Mouse (Mus musculus) limb, embryonic 12.5 days (tissue): Measurements from ENCODE around the gene Sema6b. TPM values are rescaled to one million over a fixed set of nuclear protein-coding genes. Genes with fewer than 3 reads are reported as not detected.

Experiments
- ATAC-seq: fragments of 200-750 bp; cut with Nextera tagmentation; 2 replicates; pipeline ENCODE4 v1.8.0; 2017; ENCODE audit warnings: low read depth, moderate TSS enrichment; ENCODE audit not compliant: insufficient number of reproducible peaks, insufficient read depth, low FRiP score, low TSS enrichment
- H3K27ac ChIP-seq: fragments of 300-500 bp; sonication (generic); 2 replicates; pipeline ENCODE4 v1.5.1; 2016; ENCODE audit warnings: mild to moderate bottlenecking, moderate library complexity
- H3K27me3 ChIP-seq: fragments of 300-500 bp; sonication (generic); 2 replicates; pipeline ENCODE4 v1.6.1; 2016; ENCODE audit warnings: mild to moderate bottlenecking, moderate library complexity
- H3K36me3 ChIP-seq: fragments of 300-500 bp; sonication (generic); 2 replicates; pipeline ENCODE4 v1.6.1; 2016; ENCODE audit warnings: mild to moderate bottlenecking, moderate library complexity
- H3K4me1 ChIP-seq: fragments of 300-500 bp; sonication (generic); replicated peaks from 2 replicates; pipeline ENCODE4 v1.6.1; 2016
- H3K4me2 ChIP-seq: fragments of 300-500 bp; sonication (generic); 2 replicates; pipeline ENCODE4 v1.6.1; 2016; ENCODE audit warnings: mild to moderate bottlenecking, moderate library complexity
- H3K4me3 ChIP-seq: fragments of 300-500 bp; sonication (generic); replicated peaks from 2 replicates; pipeline ENCODE4 v1.5.1; 2016; ENCODE audit warnings: mild to moderate bottlenecking
- H3K9ac ChIP-seq: fragments of 300-500 bp; sonication (generic); replicated peaks from 2 replicates; pipeline ENCODE4 v1.6.1; 2016; ENCODE audit warnings: mild to moderate bottlenecking, moderate library complexity
- H3K9me3 ChIP-seq: fragments of 300-500 bp; sonication (generic); 2 replicates; pipeline ENCODE4 v1.6.1; 2016; ENCODE audit warnings: mild to moderate bottlenecking, moderate library complexity
- WGBS: fragments of 180-500 bp; shearing (Covaris S2); methylation state at CpG from one replicate; pipeline ENCODE4 v1.1.7; 2016; 5-methylcytosine and 5-hydroxymethylcytosine counted together
- polyA plus RNA-seq: library from polyadenylated mRNA; unstranded; fragments of >200 nt; fragmentation: Nextera tagmentation; extraction: Ambion mirVana; gene quantifications from 2 replicates; pipeline ENCODE4 v1.2.1, GENCODE M21; 2016

Gene Sema6b
- polyA plus RNA-seq, 1 experiment from 2014 or later = 3.1 TPM

GRCm38 (mm10) chr17:56103465-56104285 lies 36.5 kb downstream of the Sema6b start:
- no peak overlapping the region for H3K9ac ChIP-seq

DNA sequence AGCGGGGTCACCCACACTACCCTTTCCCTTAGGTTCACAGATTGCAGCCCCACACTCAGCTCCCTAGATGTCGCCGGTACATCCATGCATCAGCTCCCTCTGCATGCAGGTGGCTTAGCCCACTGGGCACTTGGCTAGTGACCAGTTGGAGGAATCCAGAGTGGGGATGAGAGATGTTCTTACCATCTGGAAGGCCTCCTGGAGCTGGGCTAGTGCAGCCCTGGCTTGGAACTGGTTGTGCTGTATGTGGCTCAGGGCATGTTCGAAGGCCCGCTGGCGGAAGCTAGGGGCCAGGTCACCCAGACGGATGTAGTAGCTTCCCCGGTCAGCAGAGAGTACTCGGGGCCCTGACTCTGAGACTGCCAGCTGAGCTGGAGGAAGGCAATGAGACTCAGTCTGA lies 37.2 kb downstream of the Sema6b start:
- no peaks in the 10 kb centered on the region for H3K4me1 ChIP-seq
- no peak overlapping the region for H3K27ac ChIP-seq
- H3K9ac ChIP-seq = no peak overlapping the region
- WGBS = 93% methylated on average over 9 of the region's 9 CpGs
- no peaks in the 10 kb centered on the region for H3K9me3 ChIP-seq
- no peak overlapping the region for H3K4me2 ChIP-seq
- H3K4me3 ChIP-seq = no peak overlapping the region
- no peak for ATAC-seq
- peaks cover 61% of the 10 kb centered on the region for H3K36me3 ChIP-seq
- H3K27me3 ChIP-seq = no peaks in the 10 kb centered on the region

More at GRCm38 (mm10) chr17:56103465-56104285, 36.5 kb downstream of the Sema6b start:
- no peaks in the 10 kb centered on the region for H3K9me3 ChIP-seq
- no peak overlapping the region for H3K27ac ChIP-seq
- 94% methylated on average over 8 of the region's 8 CpGs for WGBS
- no peak overlapping the region for H3K4me3 ChIP-seq
- no peak for ATAC-seq
- H3K4me2 ChIP-seq = no peak overlapping the region
- no peaks in the 10 kb centered on the region for H3K4me1 ChIP-seq
- no peaks in the 10 kb centered on the region for H3K27me3 ChIP-seq
- peaks cover 57% of the 10 kb centered on the region for H3K36me3 ChIP-seq

DNA sequence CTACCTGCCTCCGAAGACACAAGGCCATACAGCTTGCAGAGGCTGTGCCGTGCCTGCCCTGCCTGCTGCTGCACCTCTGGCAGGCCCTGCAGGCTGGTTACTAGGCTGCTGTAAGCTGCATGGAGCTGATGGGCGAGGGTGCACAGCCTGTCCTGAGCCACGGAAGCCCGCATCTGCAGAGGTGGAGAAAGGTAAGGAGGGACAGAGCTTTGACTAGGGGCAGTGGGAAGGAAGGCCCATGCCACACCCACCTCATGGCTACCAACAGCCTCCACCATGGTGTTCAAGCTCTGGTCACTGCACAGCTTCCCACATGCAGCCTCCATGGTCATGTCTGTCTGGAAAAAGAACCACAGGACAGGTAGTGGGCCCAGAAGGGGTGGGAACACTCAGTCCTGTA lies 38.0 kb downstream of the Sema6b start:
- Histone ChIP-seq H3K36me3 (peaks cover 69% of the 10 kb centered on the region), H3K9ac (no peak overlapping the region), H3K4me1 (no peaks in the 10 kb centered on the region), H3K9me3 (no peaks in the 10 kb centered on the region), H3K27me3 (no peaks in the 10 kb centered on the region), H3K27ac (no peak overlapping the region), H3K4me3 (no peak overlapping the region), H3K4me2 (no peak overlapping the region)
- no peak for ATAC-seq
- WGBS = 94% methylated on average over 5 of the region's 5 CpGs

DNA sequence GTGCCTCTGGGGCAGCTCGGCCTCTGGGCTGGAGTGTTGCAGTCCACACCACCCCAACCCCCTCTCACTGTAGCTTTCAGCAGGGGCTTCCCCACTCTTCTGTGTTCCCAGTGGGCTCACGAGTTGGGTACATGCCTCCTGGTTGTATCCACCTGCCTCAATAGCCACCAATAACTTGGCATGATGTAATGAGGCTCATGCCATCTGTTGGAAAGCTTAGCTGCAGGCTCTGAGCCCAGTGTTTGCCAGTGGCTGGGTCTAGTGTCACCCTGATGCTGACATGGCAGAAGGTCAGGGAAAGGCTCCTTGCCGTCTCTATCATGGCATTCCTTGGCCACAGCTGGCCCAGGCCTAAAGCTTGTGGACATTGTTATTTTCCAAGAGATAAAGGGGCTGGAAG lies 39.3 kb downstream of the Sema6b start:
- Histone ChIP-seq H3K4me2 (no peak overlapping the region), H3K9ac (no peak overlapping the region), H3K4me1 (no peaks in the 10 kb centered on the region), H3K36me3 (peaks cover 82% of the 10 kb centered on the region), H3K4me3 (no peak overlapping the region), H3K27me3 (no peaks in the 10 kb centered on the region), H3K27ac (no peak overlapping the region), H3K9me3 (no peaks in the 10 kb centered on the region)
- WGBS = 87% methylated on average over 3 of the region's 3 CpGs
- no peak for ATAC-seq

DNA sequence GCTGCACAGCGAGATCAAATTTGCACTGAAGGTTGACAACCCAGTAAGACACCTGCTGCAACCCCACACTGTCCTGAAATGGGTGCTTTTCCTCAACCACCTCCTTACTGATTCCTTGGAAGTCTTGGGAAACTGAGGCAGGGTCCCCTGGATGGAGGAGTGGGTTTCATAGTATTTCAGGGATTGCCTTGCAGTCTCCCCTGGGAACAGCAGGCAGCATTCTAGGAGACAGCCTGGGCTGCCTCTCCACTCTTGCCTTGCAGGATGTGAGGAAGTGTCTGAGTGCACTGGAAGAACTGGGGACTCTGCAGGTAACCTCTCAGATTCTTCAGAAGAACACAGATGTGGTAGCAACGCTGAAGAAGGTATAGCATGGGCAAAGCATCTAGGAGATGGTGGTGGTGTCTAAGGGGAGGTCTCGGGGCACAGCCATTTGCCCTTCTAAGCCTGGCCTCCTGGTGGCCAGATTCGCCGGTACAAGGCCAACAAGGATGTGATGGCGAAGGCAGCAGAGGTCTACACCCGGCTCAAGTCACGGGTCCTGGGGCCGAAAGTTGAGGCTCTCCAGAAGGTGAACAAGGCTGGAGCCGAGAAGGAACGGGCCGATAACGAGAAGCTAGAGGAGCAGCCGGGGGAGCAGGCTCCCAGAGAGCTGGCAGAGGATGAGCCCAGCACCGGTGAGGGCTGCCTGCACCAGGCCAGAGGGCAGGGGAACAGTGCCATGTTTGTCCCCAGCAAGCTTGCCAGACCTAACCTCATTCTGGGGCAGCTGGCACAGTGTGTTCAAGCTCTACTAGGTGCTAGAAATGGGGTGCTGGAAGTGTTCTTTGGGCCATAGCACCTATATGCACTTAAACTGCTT lies 41.2 kb downstream of the Sema6b start:
- 88% methylated on average over 15 of the region's 15 CpGs for WGBS
- no peak for ATAC-seq
- H3K36me3 ChIP-seq = peaks cover 95% of the 10 kb centered on the region

DNA sequence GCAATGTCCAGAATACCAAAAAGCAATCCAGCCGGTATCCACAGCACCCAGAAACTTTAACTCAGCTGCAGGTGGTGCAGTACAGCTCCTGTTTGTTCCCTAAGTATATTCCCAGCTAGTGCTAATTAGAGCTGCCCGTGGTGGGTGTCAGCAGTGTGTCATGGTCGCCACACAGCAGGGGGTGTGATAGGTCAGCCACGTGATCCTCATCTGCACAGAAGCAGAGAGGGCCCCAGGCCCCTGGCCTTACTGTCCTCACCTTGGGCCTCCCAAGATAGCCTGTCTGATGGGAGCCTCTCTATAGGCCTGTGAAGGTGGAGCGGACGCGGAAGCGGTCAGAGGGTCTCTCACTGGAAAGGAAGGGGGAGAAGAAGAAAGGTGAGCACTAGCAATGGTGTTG lies 42.0 kb downstream of the Sema6b start:
- 87% methylated on average over 8 of the region's 8 CpGs for WGBS
- peaks cover 95% of the 10 kb centered on the region for H3K36me3 ChIP-seq
- ATAC-seq = no peak

More for the DNA sequence above, 41.2 kb downstream of the Sema6b start:
- Histone ChIP-seq H3K4me3 (no peak overlapping the region), H3K9ac (no peak overlapping the region), H3K4me2 (no peak overlapping the region), H3K27me3 (no peaks in the 10 kb centered on the region), H3K27ac (no peak overlapping the region), H3K4me1 (no peaks in the 10 kb centered on the region), H3K9me3 (no peaks in the 10 kb centered on the region)

GRCm38 (mm10) chr17:56096883-56097282 lies 43.3 kb downstream of the Sema6b start:
- no peaks in the 10 kb centered on the region for H3K27me3 ChIP-seq
- WGBS = 92% methylated on average over 12 of the region's 12 CpGs
- 0 out of 2 replicates have a peak, but pooled peaks have one; percentile 12 for ATAC-seq
- no peak overlapping the region for H3K27ac ChIP-seq
- no peak overlapping the region for H3K4me3 ChIP-seq
- H3K9ac ChIP-seq = no peak overlapping the region
- peaks cover 90% of the 10 kb centered on the region for H3K36me3 ChIP-seq
- H3K4me2 ChIP-seq = no peak overlapping the region
- no peaks in the 10 kb centered on the region for H3K9me3 ChIP-seq
- no peaks in the 10 kb centered on the region for H3K4me1 ChIP-seq

More for the DNA sequence above, 42.0 kb downstream of the Sema6b start:
- H3K4me3 ChIP-seq = no peak overlapping the region
- H3K4me2 ChIP-seq = no peak overlapping the region
- no peak overlapping the region for H3K27ac ChIP-seq
- no peak overlapping the region for H3K9ac ChIP-seq
- no peaks in the 10 kb centered on the region for H3K4me1 ChIP-seq
- no peaks in the 10 kb centered on the region for H3K27me3 ChIP-seq
- H3K9me3 ChIP-seq = no peaks in the 10 kb centered on the region

DNA sequence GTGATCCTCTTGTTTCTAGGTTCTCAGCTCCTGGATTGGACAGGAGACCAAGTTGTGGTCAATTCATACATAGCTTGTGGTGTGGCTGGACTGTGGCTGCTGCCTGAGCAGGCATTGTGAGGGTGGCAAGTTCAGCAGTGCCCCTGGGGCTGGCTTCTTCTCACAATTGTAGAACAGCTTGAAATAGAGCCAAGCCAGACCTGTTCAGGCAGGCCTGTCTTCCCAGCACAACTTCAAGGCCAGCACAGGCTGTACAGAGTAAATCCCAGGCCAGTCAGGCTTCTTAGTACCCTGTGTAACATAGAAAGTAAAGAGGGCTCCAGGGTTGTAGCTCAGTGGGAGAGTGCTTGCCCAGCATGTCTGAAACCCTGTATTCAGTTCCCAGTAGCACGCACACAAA lies 47.3 kb downstream of the Sema6b start:
- no peak for ATAC-seq
- Histone ChIP-seq H3K27ac (no peak overlapping the region), H3K9me3 (no peaks in the 10 kb centered on the region), H3K27me3 (no peaks in the 10 kb centered on the region), H3K9ac (no peak overlapping the region), H3K4me3 (no peak overlapping the region), H3K4me2 (no peak overlapping the region), H3K36me3 (peaks cover 84% of the 10 kb centered on the region), H3K4me1 (no peaks in the 10 kb centered on the region)
- WGBS = 88% methylated on average over 1 of the region's 1 CpGs

DNA sequence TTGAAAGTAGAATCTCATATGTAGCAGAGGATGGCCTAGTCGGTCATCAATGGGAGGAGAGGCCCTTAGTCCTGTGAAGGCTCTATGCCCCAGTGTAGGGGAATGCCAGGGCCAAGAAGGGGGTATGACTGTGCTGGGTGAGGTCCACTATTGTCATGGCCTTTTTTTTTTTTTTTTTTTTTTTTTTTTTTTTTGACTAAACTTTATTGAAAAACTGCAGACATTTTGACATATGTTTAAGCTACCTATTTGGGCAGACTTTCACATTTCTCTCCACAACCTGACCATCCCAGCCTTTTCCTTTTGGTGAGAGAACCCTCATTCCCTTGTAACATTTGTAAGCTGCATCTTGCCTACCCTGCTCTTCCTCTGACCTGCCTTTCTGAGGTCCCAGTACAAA lies 47.8 kb downstream of the Sema6b start:
- peaks cover 84% of the 10 kb centered on the region for H3K36me3 ChIP-seq
- H3K4me3 ChIP-seq = no peak overlapping the region
- no peaks in the 10 kb centered on the region for H3K9me3 ChIP-seq
- no peak overlapping the region for H3K9ac ChIP-seq
- H3K27me3 ChIP-seq = no peaks in the 10 kb centered on the region
- H3K4me1 ChIP-seq = no peaks in the 10 kb centered on the region
- H3K27ac ChIP-seq = no peak overlapping the region
- ATAC-seq = no peak
- H3K4me2 ChIP-seq = no peak overlapping the region
- 94% methylated on average over 1 of the region's 1 CpGs for WGBS

GRCm38 (mm10) chr17:56080781-56081585 lies 59.2 kb downstream of the Sema6b start:
- peaks cover 25% of the 10 kb centered on the region for H3K4me1 ChIP-seq
- H3K27ac ChIP-seq = peak overlapping the region; percentile 47; the same call in 1 of the 2 replicates
- 8% methylated on average over 8 of the region's 8 CpGs for WGBS
- H3K27me3 ChIP-seq = no peaks in the 10 kb centered on the region
- H3K36me3 ChIP-seq = peaks cover 35% of the 10 kb centered on the region
- peak overlapping the region; percentile 92 for H3K4me3 ChIP-seq
- H3K4me2 ChIP-seq = peak overlapping the region; percentile 89
- ATAC-seq = peak; percentile 26
- H3K9ac ChIP-seq = peak overlapping the region; percentile 86
- no peaks in the 10 kb centered on the region for H3K9me3 ChIP-seq

DNA sequence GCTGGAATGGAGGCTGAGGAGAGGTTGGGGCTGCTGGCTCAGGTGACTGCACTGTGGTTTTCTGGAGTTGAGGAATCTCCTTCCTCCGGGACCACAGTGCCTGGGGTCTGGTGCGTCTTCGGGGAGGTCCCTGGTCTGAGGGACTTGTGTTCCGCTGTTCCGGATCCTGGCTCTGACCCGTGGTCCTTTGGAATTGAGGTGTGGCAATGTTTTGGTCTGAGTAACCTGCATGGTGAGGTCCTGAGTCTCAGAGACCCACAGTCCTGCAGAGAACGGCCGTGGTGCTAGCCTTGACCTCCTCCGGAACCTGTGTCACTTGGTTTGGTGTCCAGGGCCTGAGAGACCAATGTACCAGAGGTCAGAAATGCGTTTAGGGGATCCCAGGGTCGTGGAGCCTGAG lies 60.2 kb downstream of the Sema6b start:
- no peak for ATAC-seq
- Histone ChIP-seq H3K4me3 (peak overlapping the region; percentile 92), H3K27ac (peak overlapping the region; percentile 69), H3K27me3 (no peaks in the 10 kb centered on the region), H3K9me3 (no peaks in the 10 kb centered on the region), H3K36me3 (peaks cover 24% of the 10 kb centered on the region), H3K4me2 (peak overlapping the region; percentile 89), H3K9ac (peak overlapping the region; percentile 86), H3K4me1 (peaks cover 32% of the 10 kb centered on the region)
- WGBS = 3% methylated on average over 11 of the region's 11 CpGs
